Mouse (Mus musculus): ENCODE data around the gene Lcp1. TPM values are rescaled to one million over a fixed set of nuclear protein-coding genes. Genes with fewer than 3 reads are reported as not detected.
A peak's percentile ranks its signal among the peaks of the same experiment; 100 is the strongest.

The Lcp1 gene
- polyA plus RNA-seq, 1 experiment from 2014 or later: 28.9 TPM

- DNase-seq (ENCODE audit: low spot score) (no peak), ATAC-seq (ENCODE audit: low FRiP score, low TSS enrichment) (no peak)
- H3K27me3 ChIP-seq (ENCODE audit: control insufficient read depth, insufficient read depth, low read length): no peaks in the 10 kb centered on the region
- no peak overlapping the region for H3K9ac ChIP-seq (ENCODE audit: low read length)
- 0 out of 2 replicates have a peak, but pooled peaks cover 2% of the 10 kb centered on the region for H3K36me3 ChIP-seq (ENCODE audit: control insufficient read depth, insufficient read depth, low read length)
- H3K4me3 ChIP-seq (ENCODE audit: low read depth, low read length): no peak overlapping the region
- no peak overlapping the region for H3K27ac ChIP-seq (replicated peaks)
- no peak for TF ChIP-seq EP300 (optimal IDR thresholded peaks at IDR 0.05)
- TF ChIP-seq CTCF (IDR thresholded peaks at IDR 0.05; ENCODE audit: low read depth): no peak
- no peak overlapping the region for H3K4me2 ChIP-seq (replicated peaks; ENCODE audit: low read depth)
- H3K9me3 ChIP-seq (ENCODE audit: control insufficient read depth, low read length): no peaks in the 10 kb centered on the region
- WGBS: 87% methylated on average over 5 of the region's 5 CpGs
- no peaks in the 10 kb centered on the region for H3K4me1 ChIP-seq (replicated peaks; ENCODE audit: control insufficient read depth, insufficient read depth)
Measured at GRCm38 (mm10) chr14:75195530-75195929, 64.6 kb downstream of the Lcp1 start.

GRCm38 (mm10) chr14:75197027-75197426 is 66.1 kb downstream of the Lcp1 start:
- no peak overlapping the region for H3K4me2 ChIP-seq (replicated peaks; ENCODE audit: low read depth)
- ATAC-seq (ENCODE audit: low FRiP score, low TSS enrichment) (no peak), DNase-seq (ENCODE audit: low spot score) (peak; percentile 71)
- H3K4me3 ChIP-seq (ENCODE audit: low read depth, low read length): no peak overlapping the region
- WGBS: 37% methylated on average over 5 of the region's 5 CpGs
- H3K9me3 ChIP-seq (ENCODE audit: control insufficient read depth, low read length): no peaks in the 10 kb centered on the region
- H3K9ac ChIP-seq (ENCODE audit: low read length): no peak overlapping the region
- no peaks in the 10 kb centered on the region for H3K4me1 ChIP-seq (replicated peaks; ENCODE audit: control insufficient read depth, insufficient read depth)
- no peak for TF ChIP-seq EP300 (optimal IDR thresholded peaks at IDR 0.05)
- peak; percentile 96 for TF ChIP-seq CTCF (IDR thresholded peaks at IDR 0.05; ENCODE audit: low read depth)
- H3K27me3 ChIP-seq (ENCODE audit: control insufficient read depth, insufficient read depth, low read length): no peaks in the 10 kb centered on the region
- H3K27ac ChIP-seq (replicated peaks): no peak overlapping the region
- no peaks in the 10 kb centered on the region for H3K36me3 ChIP-seq (ENCODE audit: control insufficient read depth, insufficient read depth, low read length)

- Histone ChIP-seq H3K4me2 (replicated peaks; ENCODE audit: low read depth) (no peak overlapping the region), H3K27me3 (ENCODE audit: control insufficient read depth, insufficient read depth, low read length) (no peaks in the 10 kb centered on the region), H3K9me3 (ENCODE audit: control insufficient read depth, low read length) (no peaks in the 10 kb centered on the region), H3K4me3 (ENCODE audit: low read depth, low read length) (no peak overlapping the region), H3K9ac (ENCODE audit: low read length) (no peak overlapping the region), H3K4me1 (replicated peaks; ENCODE audit: control insufficient read depth, insufficient read depth) (no peaks in the 10 kb centered on the region), H3K27ac (replicated peaks) (no peak overlapping the region), H3K36me3 (ENCODE audit: control insufficient read depth, insufficient read depth, low read length) (no peaks in the 10 kb centered on the region)
- TF ChIP-seq CTCF (IDR thresholded peaks at IDR 0.05; ENCODE audit: low read depth) (no peak), EP300 (optimal IDR thresholded peaks at IDR 0.05) (no peak)
- ATAC-seq (ENCODE audit: low FRiP score, low TSS enrichment): peak; percentile 55
- DNase-seq (ENCODE audit: low spot score): peak; percentile 74
- WGBS: 25% methylated on average over 7 of the region's 7 CpGs
Measured at GRCm38 (mm10) chr14:75197660-75198059, 66.8 kb downstream of the Lcp1 start.

- Histone ChIP-seq H3K27me3 (ENCODE audit: control insufficient read depth, insufficient read depth, low read length) (no peaks in the 10 kb centered on the region), H3K4me1 (replicated peaks; ENCODE audit: control insufficient read depth, insufficient read depth) (no peaks in the 10 kb centered on the region), H3K27ac (replicated peaks) (no peak overlapping the region), H3K9ac (ENCODE audit: low read length) (no peak overlapping the region), H3K4me2 (replicated peaks; ENCODE audit: low read depth) (no peak overlapping the region), H3K36me3 (ENCODE audit: control insufficient read depth, insufficient read depth, low read length) (no peaks in the 10 kb centered on the region), H3K4me3 (ENCODE audit: low read depth, low read length) (no peak overlapping the region), H3K9me3 (ENCODE audit: control insufficient read depth, low read length) (no peaks in the 10 kb centered on the region)
- ATAC-seq (ENCODE audit: low FRiP score, low TSS enrichment): no peak
- no peak for TF ChIP-seq CTCF (IDR thresholded peaks at IDR 0.05; ENCODE audit: low read depth)
- no peak for TF ChIP-seq EP300 (optimal IDR thresholded peaks at IDR 0.05)
- DNase-seq (ENCODE audit: low spot score): no peak
- WGBS: 82% methylated on average over 6 of the region's 6 CpGs
Measured at GRCm38 (mm10) chr14:75205363-75206051, 74.6 kb downstream of the Lcp1 start.

DNA sequence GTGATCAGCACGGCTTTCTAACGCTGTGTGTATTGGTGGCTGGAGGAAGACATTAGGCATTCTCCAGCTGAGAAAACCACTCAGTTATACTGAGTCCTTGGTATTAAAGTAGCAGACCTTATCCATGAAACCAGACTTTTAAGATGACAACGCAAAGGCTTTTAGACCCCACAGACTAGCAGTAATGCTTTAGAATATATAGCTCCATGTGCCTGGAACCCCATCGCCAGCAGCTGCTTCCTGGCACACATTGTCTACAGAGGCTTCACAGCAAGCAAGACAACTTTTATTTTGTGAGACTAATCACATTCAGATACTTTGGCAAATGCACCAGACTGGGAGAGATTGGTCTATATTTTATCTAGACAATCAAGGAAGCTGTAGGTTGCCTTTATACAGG is 75.4 kb downstream of the Lcp1 start:
- ATAC-seq (ENCODE audit: low FRiP score, low TSS enrichment): no peak
- Histone ChIP-seq H3K9me3 (ENCODE audit: control insufficient read depth, low read length) (no peaks in the 10 kb centered on the region), H3K27me3 (ENCODE audit: control insufficient read depth, insufficient read depth, low read length) (no peaks in the 10 kb centered on the region), H3K36me3 (ENCODE audit: control insufficient read depth, insufficient read depth, low read length) (no peaks in the 10 kb centered on the region), H3K4me1 (replicated peaks; ENCODE audit: control insufficient read depth, insufficient read depth) (no peaks in the 10 kb centered on the region), H3K4me2 (replicated peaks; ENCODE audit: low read depth) (no peak overlapping the region), H3K9ac (ENCODE audit: low read length) (no peak overlapping the region), H3K4me3 (ENCODE audit: low read depth, low read length) (no peak overlapping the region), H3K27ac (replicated peaks) (no peak overlapping the region)
- no peak for DNase-seq (ENCODE audit: low spot score)
- no peak for TF ChIP-seq EP300 (optimal IDR thresholded peaks at IDR 0.05)
- no peak for TF ChIP-seq CTCF (IDR thresholded peaks at IDR 0.05; ENCODE audit: low read depth)
- 91% methylated on average over 4 of the region's 4 CpGs for WGBS

DNA sequence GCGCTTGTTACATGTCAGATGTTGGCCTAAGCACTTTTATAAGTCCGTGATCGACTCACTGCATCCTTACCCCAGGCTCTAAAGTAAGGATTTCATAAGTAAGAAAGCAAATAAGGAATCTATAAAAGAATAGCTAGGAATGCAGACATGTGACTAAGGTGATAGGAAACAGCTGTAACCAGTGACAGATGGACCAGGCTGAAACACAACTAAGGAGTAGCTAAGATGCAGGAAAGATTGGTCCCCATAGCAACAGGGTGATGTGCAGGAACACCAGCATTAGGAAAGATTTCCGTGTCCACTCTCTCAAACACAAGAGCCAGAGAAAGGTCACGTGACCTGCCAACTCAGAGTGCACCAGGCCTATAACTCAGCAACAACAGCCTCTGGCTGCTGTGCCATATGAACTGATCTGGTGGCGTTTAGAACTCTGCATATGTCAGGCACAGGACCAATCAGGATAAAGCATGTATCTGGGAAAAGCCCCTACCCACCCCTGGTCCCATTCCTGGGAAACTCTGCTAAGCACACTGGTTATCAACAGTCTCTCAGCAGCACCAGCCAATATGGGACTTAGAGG is 77.8 kb downstream of the Lcp1 start:
- Histone ChIP-seq H3K36me3 (ENCODE audit: control insufficient read depth, insufficient read depth, low read length) (no peaks in the 10 kb centered on the region), H3K27ac (replicated peaks) (no peak overlapping the region), H3K27me3 (ENCODE audit: control insufficient read depth, insufficient read depth, low read length) (no peaks in the 10 kb centered on the region), H3K4me1 (replicated peaks; ENCODE audit: control insufficient read depth, insufficient read depth) (no peaks in the 10 kb centered on the region), H3K4me2 (replicated peaks; ENCODE audit: low read depth) (no peak overlapping the region), H3K4me3 (ENCODE audit: low read depth, low read length) (no peak overlapping the region), H3K9me3 (ENCODE audit: control insufficient read depth, low read length) (no peaks in the 10 kb centered on the region), H3K9ac (ENCODE audit: low read length) (no peak overlapping the region)
- 62% methylated on average over 6 of the region's 6 CpGs for WGBS
- ATAC-seq (ENCODE audit: low FRiP score, low TSS enrichment): 0 out of 2 replicates have a peak, but pooled peaks have one; percentile 21
- DNase-seq (ENCODE audit: low spot score): no peak
- TF ChIP-seq EP300 (optimal IDR thresholded peaks at IDR 0.05) (no peak), CTCF (IDR thresholded peaks at IDR 0.05; ENCODE audit: low read depth) (no peak)

Data from stomach, postnatal 0 days (tissue).